Mouse (Mus musculus): Measurements from ENCODE around the gene Ttll5.

DNA sequence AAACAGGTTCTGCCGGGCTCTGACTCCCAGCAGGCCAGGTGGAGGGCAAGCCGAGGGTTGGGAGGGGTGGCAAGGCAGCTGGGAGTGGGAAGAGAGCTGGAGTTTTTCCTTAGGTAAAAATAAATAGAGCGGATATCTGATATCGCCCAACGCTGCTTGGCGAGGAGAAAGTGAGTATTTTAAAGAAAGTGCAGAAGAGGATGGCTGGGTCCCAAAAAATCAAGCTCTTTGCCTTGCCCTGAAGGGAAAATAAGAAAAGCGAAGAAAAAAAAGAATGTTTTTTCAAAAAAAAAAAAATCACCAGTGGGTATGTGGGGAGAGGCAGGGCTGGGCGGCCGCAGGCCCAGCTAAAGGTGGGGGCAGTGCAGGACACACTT lies 253.7 kb downstream of the Ttll5 start:
- TF ChIP-seq CTCF (IDR thresholded peaks at IDR 0.05; ENCODE audit: control insufficient read depth, insufficient read depth, insufficient replicate concordance, low read depth, low read length) (no peak), POLR2A (IDR thresholded peaks at IDR 0.05; ENCODE audit: control insufficient read depth, low read depth, low read length) (no peak)
